Mouse (Mus musculus) E14TG2a.4 (cell line): Measurements from ENCODE around the gene Adamtsl1.

Experiments used
- CTCF ChIP-seq: conservative IDR thresholded peaks from 2 replicates; pipeline ENCODE4 v1.5.1; 2014; ENCODE audit warnings: low read length
- NANOG ChIP-seq: IDR thresholded peaks from 2 replicates; pipeline ENCODE4 v1.6.1; 2014; ENCODE audit warnings: borderline replicate concordance, low read length, mixed read lengths

GRCm38 (mm10) chr4:86040921-86041320, 526.9 kb downstream of the Adamtsl1 start:
- TF ChIP-seq CTCF (no peak), NANOG (no peak)
